ENCODE assay signal across 10 mouse cellular contexts in genomic region chr17:25127079-25127478, GRCm38 (mm10). TPM values are rescaled to one million over a fixed set of nuclear protein-coding genes. Genes with fewer than 3 reads are reported as not detected.
DNase-seq lines count a peak whose midpoint lies in the region; ATAC-seq and TF ChIP-seq lines count a peak whose summit lies in the region.
"Had no signal": no experiment of that assay in that cellular context is flagged by ENCODE, and none has a peak within 500 bp of the region (broad histone marks: within the 10 kb centered on the region; RNA-seq: fewer than 3 reads in every experiment).

No protein-coding gene starts in this region.

- no peak overlapping the region for H3K4me2 ChIP-seq in midbrain, embryonic 11.5 days
- H3K4me2 ChIP-seq in hindbrain, postnatal 0 days (ENCODE audit: low read depth, low read length): no peak overlapping the region
- H3K4me2 ChIP-seq in stomach, embryonic 16.5 days (ENCODE audit: low read depth, low read length): no peak overlapping the region

- no peak for ATAC-seq in midbrain, embryonic 11.5 days (ENCODE audit: low FRiP score)
- ATAC-seq in hindbrain, postnatal 0 days: no peak
- ATAC-seq in stomach, embryonic 16.5 days (ENCODE audit: insufficient read depth, low FRiP score): 0 out of 2 replicates have a peak, but pooled peaks have one; percentile 29

- no peak overlapping the region for H3K4me3 ChIP-seq in midbrain, embryonic 11.5 days (ENCODE audit: low read depth, low read length)
- no peak overlapping the region for H3K4me3 ChIP-seq in midbrain, embryonic 10.5 days
- no peak overlapping the region for H3K4me3 ChIP-seq in hindbrain, postnatal 0 days (ENCODE audit: low read length)
- H3K4me3 ChIP-seq in stomach, embryonic 16.5 days (replicated peaks; ENCODE audit: low read length): no peak overlapping the region
- H3K4me3 ChIP-seq in gastrocnemius, adult 2 months: no peak overlapping the region

- H3K36me3 ChIP-seq in midbrain, embryonic 11.5 days (ENCODE audit: control insufficient read depth, insufficient read depth, low read length): no peaks in the 10 kb centered on the region
- H3K36me3 ChIP-seq in midbrain, embryonic 10.5 days: no peaks in the 10 kb centered on the region
- no peaks in the 10 kb centered on the region for H3K36me3 ChIP-seq in hindbrain, postnatal 0 days (ENCODE audit: insufficient read depth, low read length)
- no peaks in the 10 kb centered on the region for H3K36me3 ChIP-seq in stomach, embryonic 16.5 days (ENCODE audit: control insufficient read depth, insufficient read depth, low read length)

- no peaks in the 10 kb centered on the region for H3K27me3 ChIP-seq in midbrain, embryonic 11.5 days (ENCODE audit: control insufficient read depth, insufficient read depth, low read length)
- peaks cover 3% of the 10 kb centered on the region; the same call in 1 of the 2 replicates for H3K27me3 ChIP-seq in midbrain, embryonic 10.5 days (ENCODE audit: low read depth, poor library complexity, severe bottlenecking)
- no peaks in the 10 kb centered on the region; the same call in 1 of the 2 replicates for H3K27me3 ChIP-seq in hindbrain, postnatal 0 days (ENCODE audit: insufficient read depth, low read length)
- no peaks in the 10 kb centered on the region for H3K27me3 ChIP-seq in stomach, embryonic 16.5 days (ENCODE audit: control insufficient read depth, insufficient read depth, low read length)

- no peaks in the 10 kb centered on the region for H3K4me1 ChIP-seq in midbrain, embryonic 11.5 days (ENCODE audit: control insufficient read depth, insufficient read depth, low read length)
- H3K4me1 ChIP-seq in midbrain, embryonic 10.5 days: peaks cover 3% of the 10 kb centered on the region; the same call in 1 of the 2 replicates
- H3K4me1 ChIP-seq in hindbrain, postnatal 0 days (ENCODE audit: insufficient read depth, low read length): no peaks in the 10 kb centered on the region
- H3K4me1 ChIP-seq in stomach, embryonic 16.5 days (ENCODE audit: control insufficient read depth, insufficient read depth, low read length): no peaks in the 10 kb centered on the region

- intact Hi-C loops in gastrocnemius, adult 2 months (cut with DNase I): no loop called here

- WGBS in midbrain, embryonic 11.5 days: 61% methylated on average over 8 of the region's 8 CpGs
- 64% methylated on average over 8 of the region's 8 CpGs for WGBS in midbrain, embryonic 10.5 days
- WGBS in hindbrain, postnatal 0 days: 49% methylated on average over 8 of the region's 8 CpGs
- WGBS in stomach, embryonic 16.5 days: 37% methylated on average over 8 of the region's 8 CpGs

- no peak for TF ChIP-seq CTCF in hindbrain, postnatal 0 days (IDR thresholded peaks at IDR 0.05; ENCODE audit: low read depth)
- no peak for TF ChIP-seq CTCF in gastrocnemius, adult 2 months (IDR thresholded peaks at IDR 0.05)

- DNase-seq in midbrain, embryonic 11.5 days (ENCODE audit: low spot score, missing footprints): peak; percentile 10
- no peak for DNase-seq in midbrain, embryonic 10.5 days (ENCODE audit: low spot score)
- peak; percentile 61 to 65 for DNase-seq in adrenal gland, postnatal 36 days
- DNase-seq in hindbrain, postnatal 0 days (ENCODE audit: low spot score): peak; percentile 7
- DNase-seq in left cerebral cortex, adult 18-20 months (ENCODE audit: low spot score in 2 of 2): no peak
- no peak for DNase-seq in gastrocnemius, adult 2 months
- DNase-seq in right cerebral cortex, postnatal 10 days (ENCODE audit: low spot score in 2 of 2): no peak

- H3K9me3 ChIP-seq in midbrain, embryonic 11.5 days (ENCODE audit: control insufficient read depth, low read length): no peaks in the 10 kb centered on the region
- no peaks in the 10 kb centered on the region for H3K9me3 ChIP-seq in midbrain, embryonic 10.5 days (replicated peaks)
- no peaks in the 10 kb centered on the region for H3K9me3 ChIP-seq in hindbrain, postnatal 0 days (ENCODE audit: low read length)
- no peaks in the 10 kb centered on the region for H3K9me3 ChIP-seq in stomach, embryonic 16.5 days (replicated peaks; ENCODE audit: control insufficient read depth, low read length)

- H3K9ac ChIP-seq in midbrain, embryonic 11.5 days (ENCODE audit: low read length): no peak overlapping the region
- H3K9ac ChIP-seq in hindbrain, postnatal 0 days (replicated peaks; ENCODE audit: low read length): no peak overlapping the region
- H3K9ac ChIP-seq in stomach, embryonic 16.5 days (ENCODE audit: low read length): no peak overlapping the region

- H3K27ac ChIP-seq in midbrain, embryonic 11.5 days (ENCODE audit: low read depth, low read length): no peak overlapping the region
- H3K27ac ChIP-seq in midbrain, embryonic 10.5 days (replicated peaks): no peak overlapping the region
- H3K27ac ChIP-seq in hindbrain, postnatal 0 days: no peak overlapping the region
- H3K27ac ChIP-seq in stomach, embryonic 16.5 days (ENCODE audit: low read length): no peak overlapping the region
- H3K27ac ChIP-seq in gastrocnemius, adult 2 months: no peak overlapping the region

RNA-seq across cellular contexts. Expression of gene Clcn7, which starts 6.1 kb away (rescaled TPM):
- polyA plus RNA-seq in midbrain, embryonic 11.5 days (2014; fragmentation: Nextera tagmentation; extraction: Ambion mirVana): 16.7 and 20.4 TPM in 2 replicates
- 23.1 and 26.4 TPM in 2 replicates for polyA plus RNA-seq in midbrain, embryonic 10.5 days (2016; fragmentation: Nextera tagmentation; extraction: Ambion mirVana)
- 10 to 100 TPM; 42.0 to 43.8 TPM for total RNA-seq in adrenal gland, postnatal 36 days (2021)
- total RNA-seq in hindbrain, postnatal 0 days (2014; rRNA removed): 34.9 and 40.6 TPM in 2 replicates
- 22.9 and 23.3 TPM in 2 replicates for polyA plus RNA-seq in hindbrain, postnatal 0 days (2015; fragmentation: Nextera tagmentation; extraction: Ambion mirVana)
- polyA plus RNA-seq in stomach, embryonic 16.5 days (2015; fragmentation: Nextera tagmentation; extraction: Ambion mirVana): 21.4 and 24.7 TPM in 2 replicates
- total RNA-seq in left cerebral cortex, adult 18-20 months (2021): 10 to 100 TPM; 46.9 to 47.0 TPM
- 10 to 100 TPM; 16.2 to 19.2 TPM for total RNA-seq in gastrocnemius, adult 2 months (2021)

RNA-seq across cellular contexts. Expression of gene Ptx4, which starts 6.5 kb away (rescaled TPM):
- not detected in 2 replicates for polyA plus RNA-seq in midbrain, embryonic 11.5 days (2014; fragmentation: Nextera tagmentation; extraction: Ambion mirVana)
- polyA plus RNA-seq in midbrain, embryonic 10.5 days (2016; fragmentation: Nextera tagmentation; extraction: Ambion mirVana): not detected in 2 replicates
- not detected for total RNA-seq in adrenal gland, postnatal 36 days (2021)
- 0.63 TPM in 1 of 2 replicates, not detected in the other for total RNA-seq in hindbrain, postnatal 0 days (2014; rRNA removed)
- 0.21 and 0.26 TPM in 2 replicates for polyA plus RNA-seq in hindbrain, postnatal 0 days (2015; fragmentation: Nextera tagmentation; extraction: Ambion mirVana)
- 0.50 and 0.56 TPM in 2 replicates for polyA plus RNA-seq in stomach, embryonic 16.5 days (2015; fragmentation: Nextera tagmentation; extraction: Ambion mirVana)
- total RNA-seq in left cerebral cortex, adult 18-20 months (2021): under 1 TPM; 0.54 to 0.67 TPM
- total RNA-seq in gastrocnemius, adult 2 months (2021): 1 to 10 TPM; 2.2 to 6.1 TPM
- polyA plus RNA-seq: lung, embryonic 16.5 days had no signal

RNA-seq across cellular contexts. Expression of gene Telo2, which starts 11.3 kb away (rescaled TPM):
- 22.5 and 23.2 TPM in 2 replicates for polyA plus RNA-seq in midbrain, embryonic 11.5 days (2014; fragmentation: Nextera tagmentation; extraction: Ambion mirVana)
- 51.2 and 51.5 TPM in 2 replicates for polyA plus RNA-seq in midbrain, embryonic 10.5 days (2016; fragmentation: Nextera tagmentation; extraction: Ambion mirVana)
- total RNA-seq in adrenal gland, postnatal 36 days (2021): 10 to 100 TPM; 19.7 to 22.4 TPM
- total RNA-seq in hindbrain, postnatal 0 days (2014; rRNA removed): 46.9 and 59.3 TPM in 2 replicates
- 32.5 and 33.1 TPM in 2 replicates for polyA plus RNA-seq in hindbrain, postnatal 0 days (2015; fragmentation: Nextera tagmentation; extraction: Ambion mirVana)
- 38.9 and 39.9 TPM in 2 replicates for polyA plus RNA-seq in stomach, embryonic 16.5 days (2015; fragmentation: Nextera tagmentation; extraction: Ambion mirVana)
- 10 to 100 TPM; 28.4 to 34.4 TPM for total RNA-seq in left cerebral cortex, adult 18-20 months (2021)
- total RNA-seq in gastrocnemius, adult 2 months (2021): 10 to 100 TPM in 1 of 2 experiments, 1 to 10 TPM in 1; 4.5 to 11.4 TPM

RNA-seq across cellular contexts. Expression of gene Ccdc154, which starts 35.2 kb away (rescaled TPM):
- not detected in 2 replicates for polyA plus RNA-seq in midbrain, embryonic 11.5 days (2014; fragmentation: Nextera tagmentation; extraction: Ambion mirVana)
- polyA plus RNA-seq in midbrain, embryonic 10.5 days (2016; fragmentation: Nextera tagmentation; extraction: Ambion mirVana): not detected in 2 replicates
- not detected for total RNA-seq in adrenal gland, postnatal 36 days (2021)
- not detected in 2 replicates for total RNA-seq in hindbrain, postnatal 0 days (2014; rRNA removed)
- not detected in 2 replicates for polyA plus RNA-seq in hindbrain, postnatal 0 days (2015; fragmentation: Nextera tagmentation; extraction: Ambion mirVana)
- 0.79 TPM in 2 replicates for polyA plus RNA-seq in stomach, embryonic 16.5 days (2015; fragmentation: Nextera tagmentation; extraction: Ambion mirVana)
- total RNA-seq in left cerebral cortex, adult 18-20 months (2021): not detected
- not detected for total RNA-seq in gastrocnemius, adult 2 months (2021)
- polyA plus RNA-seq: small intestine, adult 2 months had no signal

RNA-seq across cellular contexts. Expression of gene Tmem204, which starts 43.7 kb away (rescaled TPM):
- 9.5 and 10.4 TPM in 2 replicates for polyA plus RNA-seq in midbrain, embryonic 11.5 days (2014; fragmentation: Nextera tagmentation; extraction: Ambion mirVana)
- polyA plus RNA-seq in midbrain, embryonic 10.5 days (2016; fragmentation: Nextera tagmentation; extraction: Ambion mirVana): 10.7 and 12.7 TPM in 2 replicates
- total RNA-seq in adrenal gland, postnatal 36 days (2021): 10 to 100 TPM; 31.4 to 39.7 TPM
- total RNA-seq in hindbrain, postnatal 0 days (2014; rRNA removed): 15.4 and 21.5 TPM in 2 replicates
- 11.5 and 11.7 TPM in 2 replicates for polyA plus RNA-seq in hindbrain, postnatal 0 days (2015; fragmentation: Nextera tagmentation; extraction: Ambion mirVana)
- 24.1 and 25.2 TPM in 2 replicates for polyA plus RNA-seq in stomach, embryonic 16.5 days (2015; fragmentation: Nextera tagmentation; extraction: Ambion mirVana)
- total RNA-seq in left cerebral cortex, adult 18-20 months (2021): 1 to 10 TPM; 8.9 to 9.4 TPM
- 10 to 100 TPM in 1 of 2 experiments, 1 to 10 TPM in 1; 8.3 to 21.5 TPM for total RNA-seq in gastrocnemius, adult 2 months (2021)

Comparison
In these comparisons a context has a peak if more than half of its experiments do, and no peak if none do; other contexts are left out.
1. DNase-seq: peak in midbrain, embryonic 11.5 days (single experiment), adrenal gland, postnatal 36 days (2 of 2) and hindbrain, postnatal 0 days (single experiment); none in midbrain, embryonic 10.5 days (single experiment), left cerebral cortex, adult 18-20 months (0 of 2), gastrocnemius, adult 2 months (single experiment) and right cerebral cortex, postnatal 10 days (0 of 2).